Mouse (Mus musculus): ENCODE data around the gene Gabrg3. TPM values are rescaled to one million over a fixed set of nuclear protein-coding genes. Genes with fewer than 3 reads are reported as not detected.
"Not testable (repeated sequence)": the region's sequence is repeated elsewhere in the genome, so short reads cannot be mapped to it uniquely, and the experiment has no call there.

The Gabrg3 gene
- total RNA-seq, 2 experiments from 2014 or later: not detected

- no peak for ATAC-seq (replicated peaks; ENCODE audit: low FRiP score, low TSS enrichment, poor library complexity, severe bottlenecking)
These were observed 64.9 kb downstream of the Gabrg3 start for GRCm38 (mm10) chr7:57322086-57322485.

- no peak for ATAC-seq (replicated peaks; ENCODE audit: low FRiP score, low TSS enrichment, poor library complexity, severe bottlenecking)
These were observed 72.0 kb downstream of the Gabrg3 start for GRCm38 (mm10) chr7:57314971-57315370.

GRCm38 (mm10) chr7:57312018-57312417 is 75.0 kb downstream of the Gabrg3 start:
- ATAC-seq (replicated peaks; ENCODE audit: low FRiP score, low TSS enrichment, poor library complexity, severe bottlenecking): no peak

- ATAC-seq (replicated peaks; ENCODE audit: low FRiP score, low TSS enrichment, poor library complexity, severe bottlenecking): no peak
These were observed 79.7 kb downstream of the Gabrg3 start for GRCm38 (mm10) chr7:57307337-57307736.

- ATAC-seq (replicated peaks; ENCODE audit: low FRiP score, low TSS enrichment, poor library complexity, severe bottlenecking): no peak
These were observed 90.3 kb downstream of the Gabrg3 start for GRCm38 (mm10) chr7:57296639-57297038.

- ATAC-seq (replicated peaks; ENCODE audit: low FRiP score, low TSS enrichment, poor library complexity, severe bottlenecking): no peak
These were observed 92.9 kb downstream of the Gabrg3 start for GRCm38 (mm10) chr7:57294127-57294526.

GRCm38 (mm10) chr7:57293564-57293963 is 93.4 kb downstream of the Gabrg3 start:
- ATAC-seq (replicated peaks; ENCODE audit: low FRiP score, low TSS enrichment, poor library complexity, severe bottlenecking): no peak

- ATAC-seq (replicated peaks; ENCODE audit: low FRiP score, low TSS enrichment, poor library complexity, severe bottlenecking): no peak
These were observed 103.8 kb downstream of the Gabrg3 start for GRCm38 (mm10) chr7:57283186-57283585.

- no peak for ATAC-seq (replicated peaks; ENCODE audit: low FRiP score, low TSS enrichment, poor library complexity, severe bottlenecking)
These were observed 108.1 kb downstream of the Gabrg3 start for GRCm38 (mm10) chr7:57278841-57279240.

GRCm38 (mm10) chr7:57260201-57260600 is 126.8 kb downstream of the Gabrg3 start:
- ATAC-seq (replicated peaks; ENCODE audit: low FRiP score, low TSS enrichment, poor library complexity, severe bottlenecking): no peak

GRCm38 (mm10) chr7:57258893-57259574 is 128.0 kb downstream of the Gabrg3 start:
- no peak for ATAC-seq (replicated peaks; ENCODE audit: low FRiP score, low TSS enrichment, poor library complexity, severe bottlenecking)

- no peak for ATAC-seq (replicated peaks; ENCODE audit: low FRiP score, low TSS enrichment, poor library complexity, severe bottlenecking)
These were observed 143.0 kb downstream of the Gabrg3 start for GRCm38 (mm10) chr7:57243981-57244380.

GRCm38 (mm10) chr7:57214119-57214518 is 172.9 kb downstream of the Gabrg3 start:
- no peak for ATAC-seq (replicated peaks; ENCODE audit: low FRiP score, low TSS enrichment, poor library complexity, severe bottlenecking)

- ATAC-seq (replicated peaks; ENCODE audit: low FRiP score, low TSS enrichment, poor library complexity, severe bottlenecking): no peak
These were observed 201.0 kb downstream of the Gabrg3 start for GRCm38 (mm10) chr7:57186015-57186414.

- not testable (repeated sequence) for ATAC-seq (replicated peaks; ENCODE audit: low FRiP score, low TSS enrichment, poor library complexity, severe bottlenecking)
These were observed 211.0 kb downstream of the Gabrg3 start for GRCm38 (mm10) chr7:57175891-57176545.

- ATAC-seq (replicated peaks; ENCODE audit: low FRiP score, low TSS enrichment, poor library complexity, severe bottlenecking): no peak
These were observed 220.1 kb downstream of the Gabrg3 start for GRCm38 (mm10) chr7:57166931-57167330.

GRCm38 (mm10) chr7:57158211-57158610 is 228.8 kb downstream of the Gabrg3 start:
- ATAC-seq (replicated peaks; ENCODE audit: low FRiP score, low TSS enrichment, poor library complexity, severe bottlenecking): no peak

GRCm38 (mm10) chr7:57153743-57154142 is 233.2 kb downstream of the Gabrg3 start:
- ATAC-seq (replicated peaks; ENCODE audit: low FRiP score, low TSS enrichment, poor library complexity, severe bottlenecking): no peak

- ATAC-seq (replicated peaks; ENCODE audit: low FRiP score, low TSS enrichment, poor library complexity, severe bottlenecking): no peak
These were observed 236.2 kb downstream of the Gabrg3 start for GRCm38 (mm10) chr7:57150768-57151167.

GRCm38 (mm10) chr7:57138072-57138704 is 248.8 kb downstream of the Gabrg3 start:
- ATAC-seq (replicated peaks; ENCODE audit: low FRiP score, low TSS enrichment, poor library complexity, severe bottlenecking): no peak

- ATAC-seq (replicated peaks; ENCODE audit: low FRiP score, low TSS enrichment, poor library complexity, severe bottlenecking): no peak
These were observed 254.0 kb downstream of the Gabrg3 start for GRCm38 (mm10) chr7:57133009-57133408.

Measured in megakaryocyte-erythroid progenitor cell, adult 5-6 weeks (primary cell).